Mouse (Mus musculus) intestine, postnatal 0 days (tissue): ENCODE results near the gene Has1. TPM values are rescaled to one million over a fixed set of nuclear protein-coding genes. Genes with fewer than 3 reads are reported as not detected.
"Not testable (repeated sequence)": the region's sequence is repeated elsewhere in the genome, so short reads cannot be mapped to it uniquely, and the experiment has no call there.

ENCODE experiments used
- ATAC-seq: fragments of 200-750 bp; cut with Nextera tagmentation; 2 replicates; pipeline ENCODE4 v1.8.0; 2017; ENCODE audit warnings: mild to moderate bottlenecking, moderate TSS enrichment, moderate library complexity
- H3K27ac ChIP-seq: fragments of 300-500 bp; sonication (generic); 2 replicates; pipeline ENCODE4 v1.5.1; 2014; ENCODE audit warnings: mild to moderate bottlenecking, low read depth, low read length, moderate library complexity
- H3K27me3 ChIP-seq: fragments of 300-500 bp; sonication (generic); replicated peaks from 2 replicates; pipeline ENCODE4 v1.6.1; 2014; ENCODE audit warnings: low read length, mixed read lengths; ENCODE audit not compliant: control insufficient read depth, insufficient read depth
- H3K36me3 ChIP-seq: fragments of 300-500 bp; sonication (generic); 2 replicates; pipeline ENCODE4 v1.6.1; 2014; ENCODE audit warnings: mild to moderate bottlenecking, moderate library complexity; ENCODE audit not compliant: control insufficient read depth, insufficient read depth
- H3K4me1 ChIP-seq: fragments of 300-500 bp; sonication (generic); replicated peaks from 2 replicates; pipeline ENCODE4 v1.6.1; 2014; ENCODE audit warnings: antibody characterized with exemption, low read length, mixed read lengths; ENCODE audit not compliant: control insufficient read depth, insufficient read depth
- H3K4me2 ChIP-seq: fragments of 300-500 bp; sonication (generic); replicated peaks from 2 replicates; pipeline ENCODE4 v1.6.1; 2014; ENCODE audit warnings: low read depth, mild to moderate bottlenecking, moderate library complexity
- H3K4me3 ChIP-seq: fragments of 300-500 bp; sonication (generic); 2 replicates; pipeline ENCODE4 v1.5.1; 2014; ENCODE audit warnings: low read depth, low read length
- H3K9ac ChIP-seq: fragments of 300-500 bp; sonication (generic); 2 replicates; pipeline ENCODE4 v1.6.1; 2014; ENCODE audit warnings: mild to moderate bottlenecking, low read depth, low read length
- H3K9me3 ChIP-seq: fragments of 300-500 bp; sonication (generic); 2 replicates; pipeline ENCODE4 v1.6.1; 2016; ENCODE audit warnings: mixed run types; ENCODE audit not compliant: control insufficient read depth
- CTCF ChIP-seq: sonication (generic); IDR thresholded peaks from 2 replicates; pipeline ENCODE4 v1.5.1; 2016; ENCODE audit warnings: low read depth, mild to moderate bottlenecking, control low read depth, antibody characterized with exemption, moderate library complexity
- WGBS: fragments of 180-500 bp; shearing (Covaris S2); extraction: QIAGEN DNeasy Blood & Tissue Kit; methylation state at CpG from one replicate; pipeline ENCODE4 v1.1.7; 2014; 5-methylcytosine and 5-hydroxymethylcytosine counted together
- polyA plus RNA-seq: library from polyadenylated mRNA; unstranded; fragments of >200 nt; fragmentation: Nextera tagmentation; extraction: Ambion mirVana; gene quantifications from 2 replicates; pipeline ENCODE4 v1.2.1, GENCODE M21; 2015

Gene Has1
- polyA plus RNA-seq, 1 experiment from 2014 or later, result 0.66 TPM

DNA sequence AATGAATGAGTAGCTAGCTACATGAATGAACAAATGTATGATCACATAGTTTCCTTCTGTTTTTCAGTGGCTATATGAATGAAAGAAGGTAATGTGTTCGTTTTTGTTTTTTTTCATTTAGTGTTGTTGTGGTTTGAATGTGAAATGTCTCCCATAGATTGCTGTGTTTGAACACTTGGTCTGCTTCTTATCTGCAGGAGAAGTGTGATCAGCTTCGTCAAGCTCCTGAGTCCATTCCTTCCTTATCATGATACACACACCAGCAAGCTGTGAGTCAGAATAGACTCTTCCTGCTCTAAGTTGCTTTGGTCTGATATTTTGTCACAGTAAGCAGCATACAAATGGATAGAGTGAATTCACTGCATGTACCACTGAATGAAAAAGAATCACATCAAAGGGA is 6.0 kb downstream of the Has1 start:
- 63% methylated on average over 2 of the region's 2 CpGs for WGBS
- H3K27me3 ChIP-seq, result no peaks in the 10 kb centered on the region
- no peak for TF ChIP-seq CTCF
- no peaks in the 10 kb centered on the region for H3K4me1 ChIP-seq
- H3K4me2 ChIP-seq, result no peak overlapping the region
- no peak overlapping the region for H3K27ac ChIP-seq
- H3K4me3 ChIP-seq, result no peak overlapping the region
- no peaks in the 10 kb centered on the region for H3K9me3 ChIP-seq
- no peaks in the 10 kb centered on the region for H3K36me3 ChIP-seq
- no peak for ATAC-seq
- no peak overlapping the region for H3K9ac ChIP-seq

DNA sequence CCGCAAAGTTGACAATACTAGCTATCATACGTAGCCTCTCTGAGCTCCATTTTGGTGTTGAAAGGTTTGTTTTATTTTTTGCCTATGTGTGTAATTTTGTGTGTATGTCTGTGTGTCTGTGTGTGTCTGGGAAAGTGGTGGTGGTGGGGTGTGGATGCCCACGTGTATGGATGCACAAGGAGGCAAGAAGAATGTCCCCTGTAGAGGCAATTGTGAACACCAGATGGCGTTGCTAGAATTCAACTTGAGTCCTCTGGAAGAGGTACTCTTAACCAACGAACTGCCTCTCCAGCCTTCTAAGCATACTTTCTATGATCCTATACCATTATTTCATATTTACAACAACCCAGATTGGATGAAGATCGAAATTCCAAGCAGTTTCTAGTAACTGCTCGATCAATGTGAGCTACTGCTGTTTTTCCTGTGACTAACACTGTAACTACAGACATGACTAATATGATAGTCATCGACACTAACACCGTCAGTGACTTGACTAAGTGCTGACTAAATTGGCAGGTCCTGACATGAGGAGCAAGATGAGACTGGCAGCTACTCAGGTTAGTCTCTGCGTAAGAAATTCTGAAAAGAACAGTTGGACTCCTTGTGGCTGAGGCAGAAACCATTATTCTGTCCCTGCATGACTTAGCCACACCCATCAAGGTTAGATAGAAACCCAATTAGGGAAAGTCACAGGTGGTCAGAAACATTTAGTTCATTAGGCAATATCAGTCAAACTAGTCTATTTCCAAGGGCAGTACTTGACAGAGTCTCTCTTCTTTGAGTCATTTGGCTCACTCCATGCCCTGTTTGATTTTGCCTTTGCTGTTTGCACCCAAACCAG is 9.6 kb downstream of the Has1 start:
- Histone ChIP-seq H3K27me3 (no peaks in the 10 kb centered on the region), H3K27ac (no peak overlapping the region), H3K9ac (no peak overlapping the region), H3K4me1 (no peaks in the 10 kb centered on the region), H3K4me2 (no peak overlapping the region), H3K4me3 (no peak overlapping the region), H3K36me3 (peaks cover under 1% of the 10 kb centered on the region), H3K9me3 (no peaks in the 10 kb centered on the region)
- no peak for ATAC-seq
- TF ChIP-seq CTCF, result peak; percentile 37; the same call in 1 of the 2 replicates
- WGBS, result 78% methylated on average over 10 of the region's 10 CpGs

DNA sequence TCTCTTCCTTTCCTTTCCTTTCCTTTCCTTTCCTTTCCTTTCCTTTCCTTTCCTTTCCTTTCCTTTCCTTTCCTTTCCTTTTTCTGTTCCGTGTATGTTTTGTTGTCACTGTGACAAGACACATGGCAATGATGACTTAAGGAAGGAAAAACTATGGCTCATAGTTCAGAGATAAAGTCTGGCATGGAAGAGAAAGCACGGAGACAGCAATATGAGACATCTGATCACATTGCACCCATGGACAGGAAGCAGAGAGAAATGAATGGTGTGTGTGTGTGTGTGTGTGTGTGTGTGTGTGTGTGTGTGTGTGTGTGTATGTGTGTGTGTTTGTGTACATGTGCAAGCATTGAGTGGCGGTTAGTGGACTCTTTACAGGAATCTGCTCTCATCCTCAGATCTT is 10.4 kb downstream of the Has1 start:
- H3K4me3 ChIP-seq, H3K36me3 ChIP-seq, H3K9me3 ChIP-seq, H3K9ac ChIP-seq, H3K4me1 ChIP-seq, H3K27me3 ChIP-seq, H3K4me2 ChIP-seq, H3K27ac ChIP-seq, ATAC-seq: not testable (repeated sequence)
- WGBS, result 69% methylated on average over 3 of the region's 3 CpGs

DNA sequence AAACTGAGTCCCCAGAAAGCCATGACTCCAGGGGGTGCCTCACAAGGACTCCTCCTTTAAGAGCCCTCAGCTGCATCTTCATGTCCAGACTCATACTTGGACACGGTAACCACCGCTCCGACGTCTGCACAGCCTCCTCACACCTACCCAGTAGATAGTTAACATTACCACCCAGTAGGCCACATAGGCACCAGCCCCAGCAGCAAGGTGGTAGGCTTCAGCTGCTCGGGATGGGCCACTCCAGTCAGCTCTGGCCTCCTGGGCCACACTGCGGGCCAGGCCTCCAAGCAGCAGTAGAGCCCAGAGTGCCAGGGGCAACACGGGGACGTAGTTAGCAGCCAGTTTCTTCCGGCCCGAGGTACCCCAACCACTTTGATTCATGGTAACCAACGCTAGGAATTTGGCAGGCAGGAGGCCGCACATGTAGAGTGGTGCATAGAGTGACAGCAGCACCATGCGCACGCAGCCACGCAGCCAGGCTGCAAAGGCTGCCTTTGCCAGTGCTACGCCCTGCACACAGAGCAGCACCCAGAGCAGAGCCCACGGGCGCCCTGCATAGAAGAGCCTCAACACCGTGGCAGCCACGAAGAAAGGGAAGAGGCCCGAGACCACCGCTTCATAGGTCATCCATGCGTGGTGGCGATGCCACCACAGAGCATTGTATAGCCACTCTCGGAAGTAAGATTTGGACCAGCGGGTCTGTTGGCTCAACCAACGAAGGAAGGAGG is 11.3 kb downstream of the Has1 start:
- no peak overlapping the region for H3K4me2 ChIP-seq
- H3K36me3 ChIP-seq, result peaks cover 6% of the 10 kb centered on the region
- no peaks in the 10 kb centered on the region for H3K4me1 ChIP-seq
- H3K27ac ChIP-seq, result no peak overlapping the region
- ATAC-seq, result no peak
- H3K9me3 ChIP-seq, result no peaks in the 10 kb centered on the region
- TF ChIP-seq CTCF, result no peak
- WGBS, result 76% methylated on average over 27 of the region's 27 CpGs
- H3K9ac ChIP-seq, result no peak overlapping the region
- H3K4me3 ChIP-seq, result no peak overlapping the region
- no peaks in the 10 kb centered on the region for H3K27me3 ChIP-seq

DNA sequence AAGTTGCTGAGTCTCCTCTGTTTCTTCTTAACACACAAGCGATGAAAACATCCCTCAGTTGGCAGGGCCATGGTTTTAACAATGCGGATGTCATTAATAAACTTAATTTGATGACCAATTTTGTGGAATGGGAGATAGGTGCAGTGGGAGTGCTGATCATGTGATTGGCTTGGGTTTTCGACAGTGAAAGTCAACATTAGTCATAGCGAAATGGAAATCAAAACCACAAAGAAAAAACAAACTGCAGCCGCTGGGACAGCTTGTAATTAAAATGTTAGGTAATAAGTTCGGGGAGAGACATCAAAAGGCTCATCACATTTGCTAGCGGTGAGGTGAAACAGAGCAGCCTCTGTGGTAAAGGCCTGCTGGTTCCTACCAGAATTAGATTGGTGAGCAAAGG is 14.2 kb downstream of the Has1 start:
- H3K36me3 ChIP-seq, result peaks cover 6% of the 10 kb centered on the region
- 90% methylated on average over 7 of the region's 7 CpGs for WGBS
- H3K4me1 ChIP-seq, result no peaks in the 10 kb centered on the region; the same call in 1 of the 2 replicates
- no peaks in the 10 kb centered on the region for H3K9me3 ChIP-seq
- ATAC-seq, result no peak
- no peaks in the 10 kb centered on the region for H3K27me3 ChIP-seq
- no peak overlapping the region for H3K4me2 ChIP-seq
- no peak overlapping the region for H3K9ac ChIP-seq
- H3K27ac ChIP-seq, result no peak overlapping the region
- TF ChIP-seq CTCF, result no peak
- H3K4me3 ChIP-seq, result no peak overlapping the region

DNA sequence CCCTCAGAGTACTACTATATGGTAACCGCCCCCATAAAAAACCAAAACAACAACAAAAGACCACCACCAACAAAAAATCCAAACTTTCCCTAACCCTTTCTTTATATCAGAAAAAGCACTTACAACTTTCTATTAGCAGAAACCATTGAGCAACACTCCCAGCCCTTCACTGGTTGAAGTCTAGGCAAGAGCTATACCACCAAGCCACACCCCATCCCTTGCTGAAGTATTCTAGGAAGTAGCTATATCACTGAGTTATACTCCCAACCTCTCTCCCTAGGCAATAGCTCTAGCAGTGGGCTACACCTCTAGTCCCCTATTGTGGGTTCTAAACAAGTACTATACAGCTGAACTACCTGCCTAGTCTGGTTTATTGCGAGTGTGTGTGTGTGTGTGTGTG is 15.7 kb downstream of the Has1 start:
- Histone ChIP-seq H3K27ac (no peak overlapping the region), H3K27me3 (no peaks in the 10 kb centered on the region), H3K9me3 (no peaks in the 10 kb centered on the region), H3K9ac (no peak overlapping the region), H3K4me3 (no peak overlapping the region), H3K4me1 (no peaks in the 10 kb centered on the region; the same call in 1 of the 2 replicates), H3K36me3 (peaks cover 6% of the 10 kb centered on the region), H3K4me2 (peak overlapping the region; percentile 71; the same call in 1 of the 2 replicates)
- no peak for TF ChIP-seq CTCF
- 93% methylated on average over 2 of the region's 2 CpGs for WGBS
- no peak for ATAC-seq
